Mouse (Mus musculus): ENCODE results near the gene Rps6kc1.
A peak's percentile ranks its signal among the peaks of the same experiment; 100 is the strongest.

The Rps6kc1 gene

DNA sequence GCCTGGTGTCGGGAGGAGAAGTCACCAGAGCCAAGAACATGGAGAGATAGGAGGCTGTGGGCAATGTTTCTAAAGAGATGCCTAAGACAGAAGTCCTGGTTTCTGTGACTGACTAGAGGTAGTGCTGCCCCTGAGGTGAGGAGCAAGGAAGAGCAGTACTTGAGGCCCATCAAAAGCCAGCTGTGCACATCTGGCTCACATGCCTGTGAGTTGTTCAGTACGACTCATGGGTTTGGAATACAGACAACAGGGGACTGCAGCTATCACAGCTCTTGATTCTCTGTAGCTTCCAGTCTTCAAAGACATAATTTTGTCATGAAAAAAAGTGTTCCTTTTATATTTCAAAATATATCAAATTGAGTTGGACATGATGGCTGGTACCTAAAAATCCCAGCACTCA, 10.5 kb downstream of the Rps6kc1 start:
- DNase-seq (ENCODE audit: low read depth), result no peak

DNA sequence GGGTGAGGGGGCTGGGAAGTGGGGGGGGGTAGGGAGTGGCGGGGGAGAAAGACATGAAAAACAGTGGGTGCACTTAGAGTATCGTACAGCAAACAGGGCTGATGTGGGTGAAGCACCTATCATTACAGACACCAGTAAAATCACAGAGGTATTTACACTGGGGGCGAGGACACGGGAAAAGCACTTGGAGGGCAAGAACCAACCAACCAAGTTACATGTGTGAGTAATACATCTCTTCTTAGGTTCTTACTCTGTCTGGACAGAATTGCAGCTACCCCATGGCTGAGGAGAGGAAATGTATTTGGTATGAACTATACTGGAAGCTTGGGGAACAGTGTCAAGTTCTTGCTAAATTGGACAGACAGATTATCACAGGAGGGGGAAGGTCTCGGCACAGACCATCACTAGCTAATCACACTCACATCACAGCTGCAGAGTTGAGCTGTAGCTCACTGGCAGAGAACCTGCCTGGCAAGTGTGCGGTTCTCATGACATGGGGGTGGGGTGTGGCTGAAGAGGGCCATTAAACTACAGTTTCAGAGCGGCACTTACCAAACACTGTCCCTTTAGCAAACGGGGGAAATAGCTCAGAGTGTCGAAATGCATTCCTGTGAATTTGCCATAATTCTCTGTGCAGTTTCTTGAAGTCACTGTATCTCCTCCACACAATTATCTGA, 12.5 kb downstream of the Rps6kc1 start:
- DNase-seq (ENCODE audit: low read depth), result no peak

DNA sequence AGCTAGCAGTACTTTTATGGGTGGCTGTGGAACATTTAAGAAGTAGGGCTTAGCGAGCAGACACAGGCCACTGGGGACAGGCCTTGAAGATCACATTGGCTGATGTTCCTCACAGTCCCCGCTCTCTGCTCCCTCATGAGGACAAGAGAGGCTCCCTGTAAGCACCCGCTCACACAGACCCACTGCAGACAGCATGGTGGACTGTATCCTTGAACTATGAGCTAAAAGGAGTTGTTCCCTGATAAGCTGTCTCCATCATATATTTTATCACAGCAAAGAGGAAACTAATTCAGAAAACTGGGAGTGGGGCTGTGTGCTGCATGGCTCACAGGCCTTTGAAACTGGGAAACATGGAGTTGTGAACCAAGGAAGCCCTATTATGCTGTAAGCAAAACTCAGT, 13.4 kb downstream of the Rps6kc1 start:
- DNase-seq (ENCODE audit: low read depth), result no peak

DNA sequence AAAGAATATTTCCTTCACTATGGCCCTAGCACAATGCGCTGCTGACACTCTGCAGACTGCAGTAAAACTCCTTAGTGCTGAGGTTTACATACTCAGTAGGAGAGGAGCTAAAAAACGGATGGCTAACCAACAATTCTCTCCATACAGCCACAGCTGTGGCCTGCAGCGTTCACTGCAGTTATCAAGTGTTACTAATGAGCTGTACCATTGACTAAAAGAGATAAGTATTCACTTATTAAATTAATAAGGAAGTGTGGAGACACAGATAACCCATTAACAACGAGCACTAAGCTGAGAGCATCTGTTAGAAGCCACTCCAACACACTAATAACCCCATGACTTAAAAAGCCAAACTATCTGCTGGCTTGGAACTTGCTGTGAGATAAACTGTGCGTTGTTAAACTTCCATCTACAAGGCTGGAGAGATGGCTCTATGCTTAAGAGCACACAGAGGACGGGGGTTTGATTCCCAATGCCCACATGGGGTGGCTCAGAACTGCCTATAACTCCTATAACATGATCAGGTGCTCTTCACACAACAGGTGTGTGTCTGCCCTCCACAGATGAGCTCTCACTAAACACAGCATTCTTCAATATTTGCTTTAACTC, 17.9 kb downstream of the Rps6kc1 start:
- no peak for DNase-seq (ENCODE audit: low read depth)

DNA sequence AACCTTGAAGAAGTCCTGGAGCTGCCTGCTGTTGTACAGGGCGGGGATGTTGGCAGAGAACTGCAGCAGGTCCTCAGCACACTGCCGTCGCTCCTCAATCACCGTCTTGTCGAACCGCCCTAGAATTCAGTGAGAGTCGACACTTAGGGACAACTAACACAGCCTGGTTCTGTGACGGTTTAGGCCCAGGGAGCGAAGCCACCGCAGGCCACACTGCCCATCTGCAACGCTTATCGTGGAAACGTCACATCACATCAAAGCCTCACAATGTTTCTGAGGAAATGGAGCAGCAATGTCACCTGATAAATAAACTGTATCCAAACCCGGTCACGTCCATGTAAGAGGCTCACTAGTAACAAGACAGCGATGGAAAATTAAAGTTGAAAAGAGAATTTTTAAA, 22.9 kb downstream of the Rps6kc1 start:
- DNase-seq (ENCODE audit: low read depth), result no peak

DNA sequence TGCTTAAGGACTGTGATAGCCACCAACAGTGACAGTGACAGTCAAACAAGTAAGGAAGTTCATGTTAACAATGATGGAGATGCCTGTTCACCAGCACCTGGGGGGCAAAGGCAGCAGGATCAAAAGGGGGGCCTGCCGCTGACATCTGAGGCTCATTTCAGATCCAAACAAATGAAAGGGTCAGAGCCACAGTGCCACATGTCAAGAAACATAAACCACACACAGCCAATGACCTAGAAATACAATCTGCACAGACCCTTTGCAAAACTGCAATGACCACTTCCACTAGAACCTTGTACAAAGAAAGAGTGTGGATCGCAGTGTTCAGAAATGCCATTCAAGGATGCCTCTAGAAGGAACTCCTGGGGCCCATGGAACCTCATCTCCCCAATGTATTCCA, 23.5 kb downstream of the Rps6kc1 start:
- no peak for DNase-seq (ENCODE audit: low read depth)

DNA sequence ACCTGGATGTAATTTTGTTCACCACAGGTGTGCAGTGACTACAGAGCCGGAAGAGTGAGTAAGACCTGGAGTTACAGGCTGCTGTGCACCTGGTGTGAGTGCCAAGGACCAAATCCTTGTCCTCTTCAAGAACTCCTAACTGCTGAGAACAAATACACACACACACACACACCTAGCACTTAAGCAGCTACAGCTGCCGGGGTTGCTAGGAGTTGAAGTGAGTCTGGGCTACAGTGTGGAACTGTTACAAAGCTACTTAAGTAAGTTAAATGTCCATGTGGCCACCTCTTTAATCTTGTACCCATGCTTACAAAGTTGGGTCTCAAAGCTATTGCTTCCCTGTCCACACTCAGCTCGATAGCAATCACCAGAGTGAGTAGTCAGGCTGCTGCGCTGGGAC, 25.6 kb downstream of the Rps6kc1 start:
- DNase-seq (ENCODE audit: low read depth), result no peak

DNA sequence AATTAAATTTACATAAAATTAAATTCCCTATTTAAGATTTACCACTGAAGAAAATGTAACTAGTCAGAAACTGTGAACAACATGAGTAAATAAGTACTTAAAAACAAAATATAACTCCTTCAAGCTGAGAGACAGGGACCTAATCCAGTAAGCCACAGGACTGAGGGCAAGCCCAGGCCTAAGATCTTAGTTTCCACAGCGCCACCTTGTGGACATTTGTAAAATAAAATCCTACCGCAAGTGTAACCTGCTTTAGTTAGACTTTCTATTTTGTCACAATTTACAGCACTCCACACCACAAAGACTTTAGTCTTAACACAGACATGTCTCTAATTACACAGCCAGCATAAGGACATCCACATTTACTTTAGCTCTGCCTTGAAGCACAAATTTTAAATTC, 30.1 kb downstream of the Rps6kc1 start:
- peak; percentile 75 for DNase-seq (ENCODE audit: low read depth)

DNA sequence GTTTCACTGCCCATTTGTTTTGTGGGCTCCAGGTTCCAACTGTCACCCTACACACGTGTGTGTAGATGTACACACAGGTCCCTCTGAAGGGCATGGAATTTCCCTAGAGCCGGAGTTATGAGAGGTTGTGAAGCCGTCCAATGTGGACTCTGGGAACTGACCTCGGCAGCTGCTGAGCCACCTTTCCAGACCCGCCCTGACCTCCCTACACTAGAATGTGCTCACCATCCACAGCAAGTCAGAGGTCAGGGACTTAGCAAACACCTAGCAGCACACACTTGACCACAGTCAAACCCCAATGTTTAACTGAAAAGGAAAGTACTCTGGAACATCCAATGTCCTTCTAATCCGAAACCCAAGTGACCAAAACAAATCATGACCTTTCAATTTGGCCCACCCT, 30.9 kb downstream of the Rps6kc1 start:
- no peak for DNase-seq (ENCODE audit: low read depth)

DNA sequence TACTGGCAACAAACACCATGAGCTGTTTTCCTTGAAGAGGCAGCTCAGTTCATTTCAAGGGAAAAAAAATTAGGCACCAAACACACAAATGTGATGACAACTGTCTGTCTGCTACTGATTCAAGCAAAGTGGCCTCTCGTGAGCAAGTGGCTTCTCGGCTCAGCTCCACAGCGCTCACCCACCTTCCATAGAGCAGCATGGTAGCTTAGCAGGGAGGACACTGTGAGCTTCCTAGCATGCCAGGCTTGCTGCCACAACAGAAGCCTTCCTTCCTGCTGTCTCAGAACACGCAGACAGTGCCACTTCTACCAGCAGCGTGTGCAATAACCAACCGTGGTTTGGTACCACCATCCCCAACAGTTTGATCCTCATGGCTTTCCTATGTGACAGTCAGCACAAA, 35.8 kb downstream of the Rps6kc1 start:
- no peak for DNase-seq (ENCODE audit: low read depth)

DNA sequence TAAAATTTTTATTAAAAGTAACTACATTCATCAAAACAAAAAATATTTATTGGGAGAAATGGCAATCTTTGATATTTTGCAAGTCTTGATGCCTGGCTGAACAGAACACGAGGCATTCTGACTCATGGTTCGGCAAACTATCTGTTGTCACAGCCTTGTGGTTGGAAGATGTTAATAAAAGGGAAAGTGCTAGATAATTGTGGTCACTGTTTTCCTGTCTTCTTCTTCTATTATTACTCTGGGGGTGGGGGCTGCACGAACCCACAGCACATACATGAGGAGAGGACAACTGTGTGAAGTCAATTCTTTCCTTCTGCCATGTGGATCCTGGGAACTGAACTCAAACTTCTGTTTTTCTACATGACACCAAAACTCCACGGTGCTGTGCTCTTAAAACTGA, 36.5 kb downstream of the Rps6kc1 start:
- DNase-seq (ENCODE audit: low read depth), result peak; percentile 14

DNA sequence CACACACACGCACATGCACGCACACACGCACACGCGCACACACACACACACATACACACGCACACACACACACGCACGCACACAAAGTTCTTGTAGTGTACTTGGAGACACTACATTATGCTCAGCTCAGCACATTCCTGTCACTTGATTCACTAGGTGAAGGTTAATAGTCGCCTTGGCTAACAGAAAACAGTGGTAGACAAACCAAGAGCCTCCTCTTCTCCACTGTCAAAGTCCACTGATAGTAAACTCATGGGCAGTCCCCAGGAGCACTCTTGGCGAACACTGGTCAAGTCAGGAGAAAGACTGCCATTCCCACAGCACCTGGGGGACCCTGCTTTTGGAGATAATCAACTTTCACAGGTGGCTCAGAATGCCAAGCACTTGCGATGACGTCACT, 40.5 kb downstream of the Rps6kc1 start:
- DNase-seq (ENCODE audit: low read depth), result no peak

DNA sequence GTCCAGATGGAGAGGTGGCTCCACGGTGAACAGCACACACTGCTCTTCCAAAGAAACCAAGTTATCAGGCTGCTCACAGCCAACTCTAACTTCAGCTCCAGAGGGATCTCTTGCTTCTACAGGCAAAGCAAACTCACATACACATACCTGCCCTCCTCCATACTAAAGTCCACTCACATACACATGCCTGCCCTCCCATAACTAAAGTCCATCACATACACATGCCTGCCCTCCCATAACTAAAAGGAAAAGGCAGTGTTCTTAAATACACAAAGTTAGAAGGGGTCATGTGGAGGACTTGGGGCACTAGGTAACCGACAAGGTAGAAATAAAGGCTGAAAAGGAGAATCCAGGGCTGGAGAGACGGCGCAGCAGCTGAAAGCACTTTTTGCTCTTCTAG, 41.6 kb downstream of the Rps6kc1 start:
- no peak for DNase-seq (ENCODE audit: low read depth)

DNA sequence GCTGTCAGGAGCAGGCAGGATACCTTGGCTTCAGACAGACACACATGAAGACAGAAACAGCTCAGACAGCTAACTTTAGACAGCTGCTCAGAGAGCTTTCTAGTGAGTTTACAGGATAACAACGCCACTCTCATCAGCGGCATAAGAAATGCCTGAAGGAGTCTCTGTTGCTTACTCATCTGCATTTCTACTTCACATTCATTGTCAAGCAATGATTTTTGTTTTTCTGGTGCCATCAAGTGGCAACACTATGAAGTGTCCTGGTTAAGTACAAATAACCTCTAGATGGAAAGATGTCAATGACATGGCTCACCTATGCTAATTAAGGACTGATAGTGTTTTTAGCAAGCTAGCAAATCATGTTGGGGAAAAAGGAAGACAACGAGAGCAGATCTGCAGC, 42.8 kb downstream of the Rps6kc1 start:
- peak; percentile 19 for DNase-seq (ENCODE audit: low read depth)

DNA sequence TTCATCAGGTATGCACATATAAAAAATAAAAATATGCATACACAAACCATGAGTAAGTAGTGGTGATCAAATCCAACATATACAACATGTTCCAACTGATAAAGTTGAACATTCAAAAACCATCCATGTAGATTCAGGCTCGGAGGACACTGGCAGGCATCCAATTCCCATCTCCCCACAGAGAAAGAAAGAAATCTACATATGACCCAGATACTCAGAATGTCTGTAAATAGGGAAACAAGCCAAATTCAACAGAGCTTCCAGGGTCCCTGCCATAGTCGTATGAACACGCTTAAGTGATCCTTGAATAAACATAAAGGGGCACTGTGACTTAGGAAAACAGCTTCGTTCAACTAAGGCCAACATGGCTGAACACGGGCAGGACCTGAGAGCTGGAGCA, 49.9 kb downstream of the Rps6kc1 start:
- no peak for DNase-seq (ENCODE audit: low read depth)

DNA sequence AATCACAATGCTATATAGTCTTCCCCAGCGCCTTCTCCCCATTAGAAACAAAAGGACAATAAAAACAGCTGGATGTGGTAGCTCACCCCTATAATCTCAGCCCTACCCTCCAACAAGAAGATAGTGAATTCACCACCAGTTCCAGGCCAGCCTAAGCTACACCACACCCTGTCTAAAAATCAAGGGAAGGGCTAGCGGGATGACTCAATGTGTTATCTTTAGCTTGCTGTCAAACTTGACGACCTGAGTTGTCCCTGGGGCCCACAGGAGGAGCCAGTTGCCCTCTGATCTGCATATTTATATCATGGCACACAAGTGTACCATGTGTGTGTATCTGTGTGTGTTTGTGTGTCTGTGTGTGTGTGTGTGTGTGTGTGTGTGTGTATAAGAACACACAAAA, 57.1 kb downstream of the Rps6kc1 start:
- DNase-seq (ENCODE audit: low read depth), result no peak

DNA sequence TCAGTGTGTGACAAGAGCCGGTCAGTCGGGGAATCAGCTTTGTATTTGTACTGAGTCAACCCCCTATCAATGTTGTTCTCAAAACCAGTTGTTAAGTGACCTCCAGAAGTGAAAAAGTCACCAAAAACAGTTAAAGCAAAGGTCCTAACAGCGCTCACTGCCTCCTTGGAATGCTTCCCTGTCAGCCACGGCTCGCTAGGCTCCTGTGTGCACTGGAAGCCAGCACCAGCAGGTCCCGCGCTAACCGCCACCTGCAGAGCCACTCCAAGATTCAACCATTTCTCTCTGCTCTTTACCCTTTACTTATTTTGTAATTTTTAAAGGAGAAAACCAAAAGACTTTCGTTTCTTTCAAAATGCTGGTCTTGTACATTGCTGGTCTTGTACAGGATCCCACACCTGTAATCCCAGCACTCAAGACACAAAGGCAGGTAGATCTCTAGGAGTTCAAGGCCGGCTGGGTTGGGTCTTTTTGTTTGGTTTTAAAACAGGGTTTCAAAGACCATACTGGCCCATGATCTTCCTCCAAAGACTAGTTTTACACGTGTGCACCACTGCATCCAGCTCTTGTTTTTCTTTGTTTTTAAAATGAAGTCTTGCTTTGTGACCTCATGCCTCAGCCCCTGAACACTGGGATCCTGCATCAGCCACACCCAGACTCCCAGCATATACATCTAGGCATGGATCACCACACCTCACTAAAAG, 62.3 kb downstream of the Rps6kc1 start:
- DNase-seq (ENCODE audit: low read depth), result no peak

DNA sequence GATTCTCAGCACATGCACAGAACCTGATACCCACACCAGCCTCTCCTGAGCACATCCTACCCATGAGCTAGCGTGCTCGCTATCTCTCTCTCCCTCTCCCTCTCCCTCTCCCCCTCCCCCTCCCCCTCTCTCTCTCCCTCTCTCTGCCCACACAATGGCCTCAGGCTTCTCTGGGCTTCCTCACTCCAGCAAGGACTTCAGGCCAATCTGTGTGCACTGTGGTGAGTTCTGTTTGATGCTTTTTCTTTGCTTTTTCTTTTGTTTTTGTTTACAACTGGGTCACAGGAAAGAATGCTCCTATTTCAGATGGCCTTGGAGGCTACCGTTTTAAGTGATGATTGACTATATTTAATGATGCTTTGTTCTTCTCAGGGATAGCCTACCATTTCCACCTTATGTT, 62.9 kb downstream of the Rps6kc1 start:
- no peak for DNase-seq (ENCODE audit: low read depth)

DNA sequence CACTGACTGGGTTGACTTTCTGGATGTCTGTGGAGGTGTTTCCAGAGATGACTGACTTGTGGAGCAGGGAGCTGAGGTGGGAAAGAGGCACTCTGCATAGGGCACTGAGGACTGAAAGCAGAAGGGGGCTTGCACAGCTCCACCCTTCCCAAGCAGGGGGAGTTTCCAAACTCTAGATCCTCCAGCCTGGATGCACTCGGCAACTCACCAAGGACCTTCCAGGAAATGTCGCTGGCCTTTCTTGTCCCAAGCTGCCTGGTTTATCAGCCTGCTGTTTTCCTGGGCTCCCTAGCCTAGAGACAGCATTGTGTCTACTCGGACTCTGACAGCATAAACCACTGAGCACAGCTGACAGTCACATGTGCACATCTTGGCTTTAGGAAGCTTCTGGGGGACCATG, 64.6 kb downstream of the Rps6kc1 start:
- DNase-seq (ENCODE audit: low read depth), result no peak

DNA sequence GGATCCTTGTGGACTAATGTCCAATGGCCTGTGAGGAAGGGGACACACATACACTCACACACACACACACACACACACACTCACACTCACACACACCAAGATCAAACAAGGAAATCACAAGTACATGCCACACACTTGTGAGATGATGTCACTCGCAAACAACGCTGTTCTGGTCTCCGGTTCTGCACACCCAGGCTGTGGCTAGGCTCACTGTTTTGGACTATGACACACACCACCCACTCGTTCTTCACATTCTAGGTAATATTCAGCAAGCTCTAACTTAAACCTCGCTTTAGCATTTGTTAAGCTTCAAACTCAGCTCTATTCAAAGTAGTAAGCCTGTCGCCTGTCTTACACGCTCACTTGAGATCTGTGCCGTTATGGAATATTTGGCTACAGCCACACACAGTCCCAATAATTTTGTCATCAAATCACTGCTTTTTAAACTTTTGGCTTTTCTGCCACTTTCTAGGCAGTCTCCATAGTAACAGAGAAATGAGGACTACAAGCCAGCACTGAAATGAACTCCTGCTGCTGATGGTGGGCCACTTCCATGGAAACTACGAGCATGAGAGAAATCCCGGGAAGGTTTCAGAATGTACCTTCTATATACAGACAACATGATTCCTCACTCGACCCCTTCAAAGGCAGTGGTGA, 65.4 kb downstream of the Rps6kc1 start:
- no peak for DNase-seq (ENCODE audit: low read depth)

DNA sequence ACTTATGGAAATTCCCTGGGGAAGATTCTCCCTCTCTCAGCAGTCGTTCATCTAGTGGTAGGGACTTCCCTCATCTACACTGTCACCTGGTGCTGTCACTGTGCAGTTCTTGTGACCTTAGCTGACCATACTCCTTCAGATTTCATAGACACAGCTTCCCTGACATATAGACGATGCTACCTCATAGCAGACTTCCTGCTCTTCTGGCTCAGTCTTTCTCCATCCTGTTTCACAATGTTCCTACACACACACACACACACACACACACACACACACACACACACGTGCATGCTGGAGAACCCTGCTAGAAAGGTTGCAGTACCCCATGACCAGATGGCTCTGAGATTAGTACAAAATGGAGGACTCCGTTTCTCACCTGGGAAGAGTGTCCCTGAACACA, 66.2 kb downstream of the Rps6kc1 start:
- DNase-seq (ENCODE audit: low read depth), result no peak

DNA sequence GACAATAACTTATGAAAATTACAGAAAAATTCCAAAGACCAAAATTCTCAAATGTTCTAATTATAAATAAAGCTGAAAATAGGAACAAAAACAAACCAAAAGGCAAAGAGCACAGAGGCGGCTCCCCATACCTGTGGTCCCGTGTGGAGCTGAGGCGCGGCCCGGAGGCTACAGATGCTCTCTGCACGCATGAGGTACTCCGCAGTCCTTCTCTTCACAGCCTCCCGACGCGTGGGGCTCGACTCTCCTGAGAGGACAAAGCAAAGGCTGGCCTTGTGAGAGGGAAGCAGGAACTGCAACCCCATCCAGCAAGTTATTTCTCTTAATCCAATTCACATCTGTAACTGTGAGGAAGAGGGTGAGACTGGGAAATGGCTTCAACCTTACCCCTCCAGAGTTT, 67.2 kb downstream of the Rps6kc1 start:
- no peak for DNase-seq (ENCODE audit: low read depth)

DNA sequence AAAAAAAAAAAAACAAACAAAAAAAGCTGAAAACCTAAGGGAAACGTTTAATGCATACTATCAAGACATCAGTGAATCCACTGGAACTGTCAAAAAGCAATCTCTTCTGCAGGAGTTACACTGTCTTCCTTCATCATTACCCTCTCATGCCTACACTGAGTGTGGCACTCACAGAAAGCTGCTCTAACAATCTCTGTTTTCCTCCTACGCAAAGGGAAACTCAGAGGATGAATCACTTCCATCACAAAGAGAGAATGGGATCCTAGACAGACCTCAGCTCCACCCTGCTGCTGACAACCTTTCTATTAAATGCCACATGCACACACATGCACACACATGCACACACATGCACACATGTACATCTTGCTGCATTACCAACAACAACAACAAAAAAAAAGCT, 75.5 kb downstream of the Rps6kc1 start:
- no peak for DNase-seq (ENCODE audit: low read depth)
